Mouse (Mus musculus): ENCODE results near the gene Ilf3.

Gene Ilf3

GRCm38 (mm10) chr9:21397170-21397569, 29.5 kb downstream of the Ilf3 start:
- DNase-seq (ENCODE audit: inconsistent age in 2 of 2, low spot score in 1 of 2): no peak

GRCm38 (mm10) chr9:21401042-21401441, 33.4 kb downstream of the Ilf3 start:
- no peak for DNase-seq (ENCODE audit: inconsistent age in 2 of 2, low spot score in 1 of 2)

DNA sequence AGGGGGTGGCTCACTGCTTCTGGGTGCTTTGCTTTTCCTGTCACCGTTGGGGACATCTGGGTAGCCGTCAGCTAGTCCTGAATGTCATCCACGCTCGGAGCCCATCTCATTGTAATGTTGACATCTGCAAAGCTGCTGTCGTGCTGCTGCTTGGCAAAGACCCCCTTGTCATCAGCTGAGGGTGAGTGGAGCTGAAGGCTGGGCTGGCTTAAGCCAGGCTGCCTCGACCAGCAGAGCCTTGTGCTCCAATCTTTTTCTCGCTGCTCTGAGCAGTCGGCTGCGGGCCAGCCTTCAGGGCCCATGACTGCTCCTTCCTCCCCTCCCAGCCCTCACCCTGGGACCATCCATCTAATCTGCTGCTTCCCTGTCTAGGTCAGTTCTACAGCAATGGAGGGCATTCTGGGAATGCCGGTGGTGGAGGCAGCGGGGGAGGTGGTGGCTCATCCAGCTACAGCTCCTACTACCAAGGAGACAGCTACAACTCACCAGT, 35.1 kb downstream of the Ilf3 start:
- DNase-seq (ENCODE audit: inconsistent age in 2 of 2, low spot score in 1 of 2): no peak

DNA sequence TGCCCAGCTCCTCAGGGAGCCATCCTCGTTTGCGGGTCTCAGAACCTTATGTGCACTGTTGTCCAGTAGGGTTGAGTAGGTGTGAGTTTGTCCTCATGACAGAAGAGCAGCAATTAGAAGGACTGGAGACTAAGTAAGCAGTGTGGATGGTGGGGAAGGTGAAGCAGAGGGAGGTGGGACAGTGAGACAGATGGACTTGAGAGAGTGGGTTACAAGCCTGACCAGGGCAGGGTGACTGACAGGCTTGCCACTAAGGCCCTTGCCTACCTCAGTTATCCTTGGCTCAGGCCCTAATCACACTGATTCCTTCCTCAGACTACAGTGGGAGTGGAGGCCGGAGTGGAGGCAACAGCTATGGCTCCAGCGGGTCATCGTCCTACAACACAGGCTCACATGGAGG, 36.1 kb downstream of the Ilf3 start:
- no peak for DNase-seq (ENCODE audit: inconsistent age in 2 of 2, low spot score in 1 of 2)

- DNase-seq (ENCODE audit: inconsistent age in 2 of 2, low spot score in 1 of 2): no peak
Measured at GRCm38 (mm10) chr9:21405525-21405924, 37.9 kb downstream of the Ilf3 start.

- DNase-seq (ENCODE audit: inconsistent age in 2 of 2, low spot score in 1 of 2): peak; percentile 40 to 71
Measured at GRCm38 (mm10) chr9:21407951-21408350, 40.3 kb downstream of the Ilf3 start.

DNA sequence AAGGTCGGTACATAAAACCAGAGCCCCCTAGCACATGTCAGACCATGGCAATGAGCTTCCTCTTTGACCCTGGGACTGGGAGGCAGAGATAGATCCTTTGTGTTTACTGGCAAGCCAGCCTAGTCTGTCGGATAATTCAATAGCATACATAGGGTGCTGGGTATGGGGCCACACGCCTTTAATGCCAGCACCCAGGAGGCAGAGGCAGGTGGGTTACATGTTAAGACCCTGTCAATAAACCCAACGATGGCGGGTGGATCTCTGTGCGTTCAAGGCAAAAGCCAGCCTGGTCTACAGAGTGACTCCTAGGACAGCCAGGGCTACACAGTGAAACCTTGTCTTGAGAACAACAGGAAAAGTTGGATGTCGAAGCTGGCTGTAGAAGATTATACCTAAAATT, 41.0 kb downstream of the Ilf3 start:
- no peak for DNase-seq (ENCODE audit: inconsistent age in 2 of 2, low spot score in 1 of 2)

DNA sequence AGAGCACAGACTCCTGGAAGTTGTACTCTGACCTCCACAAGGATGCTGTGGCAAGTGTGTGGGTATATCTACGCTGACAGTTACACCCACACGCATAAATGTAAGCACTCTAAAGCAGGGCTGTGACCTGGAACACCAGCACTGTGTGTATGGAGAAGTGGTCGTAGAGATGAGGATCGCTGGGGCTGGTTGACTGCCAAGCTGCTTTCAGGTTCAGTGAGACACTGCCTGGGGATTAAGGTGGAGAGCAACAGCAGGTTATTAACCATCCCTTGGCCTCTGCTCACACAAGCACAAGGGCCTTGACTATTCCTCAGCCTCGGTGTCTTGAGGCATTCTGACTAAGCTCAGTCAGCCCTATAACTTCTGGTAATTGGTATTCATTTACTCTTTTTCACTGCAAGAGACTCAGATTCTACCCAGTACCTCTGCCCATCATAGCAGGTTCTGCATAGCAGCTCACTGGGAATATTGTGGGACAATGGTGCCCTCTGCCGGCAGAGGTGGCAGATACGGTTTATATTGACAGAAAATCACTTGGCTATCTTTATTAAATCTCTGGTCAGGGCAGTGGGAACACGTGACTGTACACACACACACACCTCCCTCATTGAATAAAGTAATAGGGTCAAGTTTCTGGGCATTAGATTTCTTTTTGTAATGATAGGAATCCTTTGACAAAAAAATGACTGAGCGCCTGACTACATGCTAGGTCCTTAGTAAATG, 42.1 kb downstream of the Ilf3 start:
- peak; percentile 84 to 95 for DNase-seq (ENCODE audit: inconsistent age in 2 of 2, low spot score in 1 of 2)

- peak; percentile 86 to 94 for DNase-seq (ENCODE audit: inconsistent age in 2 of 2, low spot score in 1 of 2)
Measured at GRCm38 (mm10) chr9:21411669-21412550, 44.2 kb downstream of the Ilf3 start, which contains the start of gene Qtrt1. Qtrt1 (plus strand) TSS chr9:21411837.

GRCm38 (mm10) chr9:21417866-21418265, 50.2 kb downstream of the Ilf3 start:
- no peak for DNase-seq (ENCODE audit: inconsistent age in 2 of 2, low spot score in 1 of 2)

DNA sequence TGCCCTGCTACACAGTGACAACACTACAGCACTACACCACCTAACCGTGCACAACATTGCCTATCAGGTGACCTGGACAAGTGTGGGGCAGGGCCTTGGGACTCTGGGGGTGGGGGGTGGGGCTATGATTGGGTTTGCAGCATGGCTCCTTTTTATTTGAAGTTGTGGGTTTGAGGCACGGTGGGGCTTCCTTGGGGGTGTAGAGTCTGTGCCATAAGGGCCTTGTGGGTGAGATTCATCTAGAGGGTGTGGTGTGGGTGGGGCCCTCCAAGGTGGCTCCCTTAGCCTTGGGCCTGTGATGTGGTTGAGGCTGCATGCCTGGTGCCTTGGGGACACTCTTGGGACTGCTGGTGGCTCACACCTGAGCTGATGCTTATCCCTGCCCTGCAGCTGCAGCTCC, 52.0 kb downstream of the Ilf3 start:
- DNase-seq (ENCODE audit: inconsistent age in 2 of 2, low spot score in 1 of 2): no peak

DNA sequence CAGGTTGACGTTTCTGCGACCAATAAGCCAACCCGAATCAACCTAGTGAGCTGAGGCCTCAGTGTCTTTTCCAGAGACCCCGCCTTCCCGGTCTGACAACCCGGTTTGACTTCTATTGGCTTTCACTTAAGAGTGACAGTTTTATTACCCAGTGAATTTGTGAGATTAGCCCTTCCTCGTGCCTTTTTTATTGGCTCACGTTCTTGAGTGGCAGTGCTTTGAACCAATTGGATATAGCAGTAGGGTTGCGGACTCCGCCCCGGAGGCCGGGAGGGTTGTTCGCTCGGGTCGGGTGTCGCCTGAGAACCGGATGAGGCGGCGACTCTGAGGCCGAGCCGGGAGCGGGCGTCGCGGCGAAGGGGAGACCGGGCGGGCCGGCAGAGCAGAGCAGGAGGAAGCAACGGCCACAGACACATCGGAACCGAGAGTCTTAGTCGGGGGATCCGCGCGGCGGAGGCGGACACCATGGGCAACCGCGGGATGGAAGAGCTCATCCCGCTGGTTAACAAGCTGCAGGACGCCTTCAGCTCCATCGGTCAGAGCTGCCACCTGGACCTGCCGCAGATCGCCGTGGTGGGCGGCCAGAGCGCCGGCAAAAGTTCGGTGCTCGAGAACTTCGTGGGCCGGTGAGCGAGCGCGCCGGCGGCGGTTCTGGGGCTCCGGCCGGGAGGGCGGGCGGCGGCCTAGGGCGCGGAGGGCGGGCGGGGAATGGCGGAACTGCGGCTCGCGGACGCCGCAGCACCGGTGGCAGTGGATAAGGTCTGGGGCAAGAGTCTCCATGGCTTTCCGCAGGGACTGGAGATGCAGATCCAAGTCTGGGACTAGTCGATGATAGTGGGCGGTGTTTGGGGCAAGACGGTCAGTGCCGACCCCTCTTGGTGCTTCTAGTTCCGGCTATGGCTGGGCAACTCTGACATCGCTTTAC, 57.2 kb downstream of the Ilf3 start, which contains the start of gene Dnm2:
Gene Dnm2, plus strand, starts transcription at position 278 of the 925 bp plus-strand sequence.
- DNase-seq (ENCODE audit: inconsistent age in 2 of 2, low spot score in 1 of 2): peak; percentile 99 to 100

DNA sequence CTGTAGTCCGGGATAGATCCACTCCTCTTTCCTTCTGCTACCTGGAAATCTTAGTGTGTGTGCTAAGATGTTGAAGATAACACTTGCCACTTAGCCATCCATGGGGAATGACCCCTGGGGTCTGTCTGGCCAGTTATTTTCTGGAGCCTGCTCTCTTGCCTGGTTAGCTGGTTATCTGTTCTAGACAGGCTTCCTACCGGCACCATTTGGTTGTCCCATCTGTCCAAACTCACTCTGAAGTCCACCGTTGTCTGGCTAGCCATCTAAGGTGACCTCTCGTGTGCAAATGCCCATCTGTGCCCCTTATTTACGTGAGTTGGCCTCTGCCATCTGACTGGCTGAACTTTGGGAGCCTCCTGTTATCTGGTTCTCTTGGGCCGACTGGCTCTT, 57.9 kb downstream of the Ilf3 start:
- no peak for DNase-seq (ENCODE audit: inconsistent age in 2 of 2, low spot score in 1 of 2)

DNA sequence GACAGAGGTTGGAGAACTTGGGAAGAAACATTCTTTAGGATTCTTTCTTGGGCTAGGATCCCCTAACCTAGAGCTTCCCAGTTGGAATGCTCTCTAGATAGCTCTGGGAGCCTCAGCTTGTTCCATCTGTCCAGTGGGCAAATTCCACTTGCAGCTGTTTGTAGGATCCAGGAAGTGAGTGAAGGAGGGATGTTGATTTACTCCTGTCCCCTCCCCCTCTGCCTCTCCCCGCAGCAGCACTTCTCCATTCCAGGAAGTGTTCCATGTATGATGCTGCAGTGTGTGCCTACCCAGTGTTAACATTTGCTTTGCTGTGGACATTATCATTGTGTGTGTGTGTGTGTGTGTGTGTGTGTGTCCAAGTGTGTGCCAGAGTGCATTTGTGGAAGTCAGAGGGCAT, 58.3 kb downstream of the Ilf3 start:
- DNase-seq (ENCODE audit: inconsistent age in 2 of 2, low spot score in 1 of 2): peak in 1 of 2 experiments; percentile 66

GRCm38 (mm10) chr9:21426525-21426924, 58.9 kb downstream of the Ilf3 start:
- DNase-seq (ENCODE audit: inconsistent age in 2 of 2, low spot score in 1 of 2): no peak

GRCm38 (mm10) chr9:21427773-21428172, 60.1 kb downstream of the Ilf3 start:
- peak; percentile 45 to 79 for DNase-seq (ENCODE audit: inconsistent age in 2 of 2, low spot score in 1 of 2)

DNA sequence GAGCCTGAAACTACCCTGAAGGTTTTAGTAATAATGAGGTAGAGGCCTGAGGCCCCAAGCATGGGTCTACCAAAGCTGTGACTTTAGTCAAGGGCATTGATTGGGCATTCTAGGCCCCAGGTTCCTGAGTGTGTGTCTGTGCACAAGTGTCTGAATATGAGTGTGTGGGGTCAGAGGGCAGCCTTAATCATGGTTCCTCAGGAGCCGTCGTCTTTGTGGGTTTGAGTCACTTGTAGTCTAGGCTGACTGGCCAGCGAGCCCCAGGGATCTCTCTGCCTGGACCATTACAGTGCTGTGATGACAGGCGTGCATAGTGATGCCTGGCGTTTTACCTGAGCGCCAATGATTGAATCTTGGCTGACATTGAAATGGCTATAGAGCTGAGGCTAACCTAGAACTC, 60.5 kb downstream of the Ilf3 start:
- DNase-seq (ENCODE audit: inconsistent age in 2 of 2, low spot score in 1 of 2): peak in 1 of 2 experiments; percentile 59

DNA sequence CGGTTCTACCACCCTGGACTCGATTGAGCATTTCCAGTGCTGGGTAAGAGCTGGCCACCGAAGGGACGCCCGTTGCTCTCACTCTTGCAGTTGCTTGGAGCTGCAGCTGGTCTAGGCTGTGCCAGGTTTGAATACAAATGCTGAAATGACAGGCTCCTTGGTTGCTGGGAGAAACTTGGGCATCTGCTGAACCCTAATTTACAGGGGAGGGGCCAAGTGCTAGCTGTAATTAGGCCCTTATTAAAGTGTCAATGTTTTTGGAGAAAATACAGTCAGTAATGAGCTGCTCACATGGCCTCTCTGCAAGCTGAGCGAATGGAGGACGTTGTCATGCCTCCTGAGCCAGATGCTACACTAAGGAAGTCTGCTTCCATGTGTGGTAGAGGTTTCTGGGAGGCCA, 63.1 kb downstream of the Ilf3 start:
- DNase-seq (ENCODE audit: inconsistent age in 2 of 2, low spot score in 1 of 2): no peak

DNA sequence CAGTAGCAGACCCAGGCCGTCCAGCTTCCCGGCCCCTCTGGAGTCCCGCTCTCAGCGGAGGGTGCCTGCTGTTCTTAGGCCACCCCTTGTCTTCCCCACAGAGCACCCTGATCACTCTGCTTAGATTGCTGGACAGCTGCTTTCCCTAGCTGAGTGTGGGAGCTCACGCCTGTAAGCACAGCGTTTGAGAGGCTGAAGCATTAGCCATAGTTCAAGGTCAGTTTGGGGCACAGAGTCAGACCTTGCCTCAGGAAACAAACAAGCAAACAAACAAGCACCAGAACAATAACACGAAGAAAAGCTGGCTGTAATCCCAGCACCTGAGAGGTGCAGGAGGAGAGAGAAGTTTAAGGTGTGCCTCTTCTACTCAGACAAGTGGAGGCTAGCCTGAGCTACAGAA, 64.4 kb downstream of the Ilf3 start:
- peak in 1 of 2 experiments; percentile 46 for DNase-seq (ENCODE audit: inconsistent age in 2 of 2, low spot score in 1 of 2)

- no peak for DNase-seq (ENCODE audit: inconsistent age in 2 of 2, low spot score in 1 of 2)
Measured at GRCm38 (mm10) chr9:21433766-21434165, 66.1 kb downstream of the Ilf3 start.

DNA sequence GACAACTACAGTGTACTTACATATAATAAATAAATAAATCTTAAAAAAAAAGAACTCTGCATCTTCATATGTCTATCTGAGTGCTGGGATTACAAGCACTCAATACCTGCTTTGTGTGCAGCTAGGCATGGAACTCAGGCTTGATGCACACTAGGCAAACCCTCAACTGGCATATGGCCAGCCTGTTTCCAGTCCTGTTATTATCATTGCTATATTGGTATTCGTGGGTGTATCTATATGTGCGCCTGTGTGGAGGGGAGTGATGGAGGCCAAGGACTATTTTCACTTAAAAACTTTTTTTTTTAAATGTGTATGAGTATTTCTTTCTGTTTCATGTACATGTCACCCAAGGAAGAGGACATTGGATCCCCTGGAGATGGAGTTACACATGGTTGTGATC, 66.7 kb downstream of the Ilf3 start:
- DNase-seq (ENCODE audit: inconsistent age in 2 of 2, low spot score in 1 of 2): no peak

Measured in adrenal gland, adult (tissue).